Mouse (Mus musculus) left cerebral cortex, adult 9 months (tissue): ENCODE results near the gene Pcolce2.

ENCODE experiments used
- DNase-seq, 2 experiments: peaks; one replicate each; pipeline ENCODE4 v3.0.0; 2022; ENCODE audit warnings: low spot score in 2 of 2

Pcolce2 gene

GRCm38 (mm10) chr9:95708943-95709342, 71.5 kb downstream of the Pcolce2 start:
- DNase-seq: no peak

- DNase-seq: no peak
Measured at GRCm38 (mm10) chr9:95712574-95712973, 75.2 kb downstream of the Pcolce2 start.

DNA sequence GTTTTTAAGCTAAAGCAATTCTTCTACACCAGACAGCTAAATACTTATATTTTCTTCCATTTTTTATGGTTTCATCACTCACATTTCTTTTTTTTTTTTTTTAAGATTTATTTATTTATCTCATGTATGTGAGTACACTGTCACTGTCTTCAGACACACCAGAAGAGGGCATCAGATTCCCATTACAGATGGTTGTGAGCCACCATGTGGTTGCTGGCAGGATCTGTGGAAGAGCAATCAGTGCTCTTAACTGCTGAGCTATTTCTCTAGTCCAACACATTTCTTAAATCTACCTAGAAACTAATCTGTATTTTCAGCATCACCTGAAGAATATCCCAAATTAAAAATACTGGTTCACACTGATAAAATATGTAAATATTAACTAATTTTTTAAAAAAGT, 98.8 kb downstream of the Pcolce2 start:
- no peak for DNase-seq

- no peak for DNase-seq
Measured at GRCm38 (mm10) chr9:95744845-95745613, 107.6 kb downstream of the Pcolce2 start.

DNA sequence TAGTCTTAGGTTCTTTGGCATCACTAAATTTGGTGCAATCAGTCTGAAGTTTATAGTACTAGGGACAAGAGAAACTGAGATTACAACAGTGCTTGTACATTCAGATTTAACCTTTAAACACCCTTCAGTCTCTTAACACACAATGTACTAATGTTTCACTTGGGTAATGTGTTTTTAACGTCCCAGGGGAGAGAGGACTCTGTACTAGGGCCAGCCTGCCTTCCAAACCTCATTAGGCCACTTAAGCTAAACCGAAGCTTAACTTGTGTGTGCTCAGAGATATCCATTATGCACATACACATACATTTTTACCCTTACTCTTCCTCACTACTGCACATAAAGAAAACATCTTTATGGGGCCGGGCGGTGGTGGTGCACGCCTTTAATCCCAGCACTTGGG, 109.9 kb downstream of the Pcolce2 start:
- no peak for DNase-seq
